Mouse (Mus musculus) spleen, adult 2 months (tissue): ENCODE results near the gene Fam174b.

Experiments
- CTCF ChIP-seq: fragments of 200-500 bp; IDR thresholded peaks from 2 replicates; pipeline ENCODE4 v1.5.1; 2011; ENCODE audit warnings: mild to moderate bottlenecking, inconsistent platforms; ENCODE audit not compliant: insufficient read depth, insufficient read length, insufficient replicate concordance; ENCODE audit errors: extremely low read depth
- POLR2A ChIP-seq: fragments of 200-500 bp; IDR thresholded peaks from 2 replicates; pipeline ENCODE4 v1.6.1; 2011; ENCODE audit warnings: low read depth, low read length, inconsistent platforms

- TF ChIP-seq CTCF (no peak), POLR2A (no peak)
Observed at GRCm38 (mm10) chr7:73743831-73744370, 3.8 kb downstream of the Fam174b start.
